Mouse (Mus musculus) hindbrain, embryonic 13.5 days (tissue): Measurements from ENCODE around the gene Cenph. TPM values are rescaled to one million over a fixed set of nuclear protein-coding genes. Genes with fewer than 3 reads are reported as not detected.

Source experiments
- ATAC-seq: fragments of 200-750 bp; cut with Nextera tagmentation; 2 replicates; pipeline ENCODE4 v1.8.0; 2017; ENCODE audit warnings: moderate TSS enrichment; ENCODE audit not compliant: low FRiP score
- H3K27ac ChIP-seq: fragments of 300-500 bp; sonication (generic); 2 replicates; pipeline ENCODE4 v1.5.1; 2015; ENCODE audit warnings: inconsistent platforms, mild to moderate bottlenecking, moderate library complexity
- H3K27me3 ChIP-seq: fragments of 300-500 bp; sonication (generic); 2 replicates; pipeline ENCODE4 v1.6.1; 2015; ENCODE audit warnings: mild to moderate bottlenecking, inconsistent platforms
- H3K36me3 ChIP-seq: fragments of 300-500 bp; sonication (generic); 2 replicates; pipeline ENCODE4 v1.6.1; 2015; ENCODE audit warnings: mild to moderate bottlenecking, inconsistent platforms
- H3K4me1 ChIP-seq: fragments of 300-500 bp; sonication (generic); replicated peaks from 2 replicates; pipeline ENCODE4 v1.6.1; 2015; ENCODE audit warnings: inconsistent platforms
- H3K4me2 ChIP-seq: fragments of 300-500 bp; sonication (generic); 2 replicates; pipeline ENCODE4 v1.6.1; 2015; ENCODE audit warnings: inconsistent platforms, mild to moderate bottlenecking, moderate library complexity
- H3K4me3 ChIP-seq: fragments of 300-500 bp; sonication (generic); 2 replicates; pipeline ENCODE4 v1.5.1; 2015; ENCODE audit warnings: mild to moderate bottlenecking, inconsistent platforms
- H3K9ac ChIP-seq: fragments of 300-500 bp; sonication (generic); 2 replicates; pipeline ENCODE4 v1.6.1; 2015; ENCODE audit warnings: mild to moderate bottlenecking, inconsistent platforms
- H3K9me3 ChIP-seq: fragments of 300-500 bp; sonication (generic); 2 replicates; pipeline ENCODE4 v1.6.1; 2016; ENCODE audit warnings: inconsistent platforms
- WGBS: fragments of 180-500 bp; shearing (Covaris S2); methylation state at CpG from one replicate; pipeline ENCODE4 v1.1.7; 2015; 5-methylcytosine and 5-hydroxymethylcytosine counted together
- polyA plus RNA-seq: library from polyadenylated mRNA; unstranded; fragments of >200 nt; fragmentation: Nextera tagmentation; extraction: Ambion mirVana; gene quantifications from 2 replicates; pipeline ENCODE4 v1.2.1, GENCODE M21; 2015

Gene Cenph
- polyA plus RNA-seq, 1 experiment from 2014 or later = 10.2 TPM

DNA sequence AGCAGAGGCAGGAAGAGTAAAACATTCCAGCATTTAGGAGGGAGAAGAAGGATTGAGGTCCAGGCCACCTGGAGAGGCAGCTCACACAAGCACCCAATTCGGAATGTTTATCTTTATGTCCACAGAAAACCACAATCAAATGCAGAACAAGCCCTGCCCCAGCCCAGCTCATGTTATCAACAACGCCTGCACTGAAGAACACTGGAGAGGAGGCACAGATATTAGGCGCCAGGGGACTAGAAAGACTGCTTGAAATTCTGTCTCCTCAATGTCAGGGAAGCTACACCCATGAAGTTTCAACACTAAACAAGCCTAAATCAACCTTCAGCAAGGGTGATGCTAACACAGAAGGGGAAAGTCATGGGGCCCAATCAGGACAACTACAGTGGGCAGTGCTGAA is 1.8 kb upstream of the Cenph start:
- no peak overlapping the region for H3K9ac ChIP-seq
- H3K9me3 ChIP-seq = no peaks in the 10 kb centered on the region
- no peak overlapping the region for H3K27ac ChIP-seq
- peaks cover 17% of the 10 kb centered on the region for H3K4me1 ChIP-seq
- H3K4me3 ChIP-seq = no peak overlapping the region
- no peak overlapping the region for H3K4me2 ChIP-seq
- WGBS = 79% methylated on average over 3 of the region's 3 CpGs
- no peak for ATAC-seq
- no peaks in the 10 kb centered on the region for H3K36me3 ChIP-seq
- H3K27me3 ChIP-seq = no peaks in the 10 kb centered on the region

DNA sequence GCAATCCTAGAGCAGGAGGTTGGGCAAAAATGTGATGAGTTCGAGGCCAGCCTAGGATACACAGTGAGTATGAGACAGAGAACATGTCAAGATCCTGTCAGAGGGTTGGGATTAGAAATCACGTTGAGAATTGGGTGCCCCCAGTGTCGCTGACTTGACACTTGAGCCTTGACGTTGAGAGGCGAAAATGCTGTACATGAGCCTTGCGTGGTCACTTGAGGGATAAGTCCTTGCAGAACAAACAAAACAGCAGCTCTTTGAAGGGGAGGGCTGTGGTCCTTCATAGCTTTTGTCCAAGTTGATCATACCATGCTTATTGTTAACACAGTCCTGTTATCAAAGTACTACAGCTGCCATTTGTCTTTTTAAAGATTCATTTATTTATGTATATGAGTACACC is 1.0 kb upstream of the Cenph start:
- ATAC-seq = no peak
- Histone ChIP-seq H3K9me3 (no peaks in the 10 kb centered on the region), H3K9ac (peak overlapping the region; percentile 77; the same call in 1 of the 2 replicates), H3K36me3 (peaks cover 2% of the 10 kb centered on the region; the same call in 1 of the 2 replicates), H3K4me3 (no peak overlapping the region), H3K4me1 (peaks cover 17% of the 10 kb centered on the region), H3K27me3 (no peaks in the 10 kb centered on the region), H3K27ac (no peak overlapping the region), H3K4me2 (0 out of 2 replicates have a peak overlapping the region, but pooled peaks have one; percentile 99)
- 72% methylated on average over 6 of the region's 6 CpGs for WGBS

- H3K9ac ChIP-seq = peak overlapping the region; percentile 77
- no peaks in the 10 kb centered on the region for H3K27me3 ChIP-seq
- H3K27ac ChIP-seq = 0 out of 2 replicates have a peak overlapping the region, but pooled peaks have one; percentile 9
- H3K36me3 ChIP-seq = peaks cover 3% of the 10 kb centered on the region; the same call in 1 of the 2 replicates
- ATAC-seq = peak; percentile 66; the same call in 1 of the 2 replicates
- H3K4me1 ChIP-seq = peaks cover 17% of the 10 kb centered on the region
- no peaks in the 10 kb centered on the region for H3K9me3 ChIP-seq
- 17% methylated on average over 8 of the region's 8 CpGs for WGBS
- H3K4me3 ChIP-seq = peak overlapping the region; percentile 77
- H3K4me2 ChIP-seq = peak overlapping the region; percentile 99
These were observed 339 bp upstream of the Cenph start for GRCm38 (mm10) chr13:100776056-100776419.

DNA sequence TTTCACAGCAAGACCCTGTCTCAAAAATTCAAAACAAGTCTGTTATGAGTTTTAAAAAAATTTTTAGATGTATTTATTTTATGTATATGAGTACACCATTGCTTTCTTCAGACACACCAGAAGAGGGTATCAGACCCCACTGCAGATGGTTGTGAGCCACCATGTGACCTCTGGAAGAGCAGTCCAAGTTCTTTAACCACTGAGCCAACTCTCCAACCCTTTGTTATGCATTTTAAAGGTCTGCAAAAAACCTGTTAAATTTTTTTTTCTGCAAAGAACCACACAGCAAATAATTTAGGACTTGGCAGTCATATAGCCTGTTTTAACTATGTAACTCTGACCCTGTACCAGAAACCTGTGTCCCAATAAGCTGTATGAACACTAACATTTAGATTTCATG is 995 bp downstream of the Cenph start:
- peak overlapping the region; percentile 77 for H3K4me3 ChIP-seq
- H3K9ac ChIP-seq = peak overlapping the region; percentile 77

GRCm38 (mm10) chr13:100755329-100755728 is 20.4 kb downstream of the Cenph start:
- H3K36me3 ChIP-seq = no peaks in the 10 kb centered on the region; the same call in 1 of the 2 replicates
- no peak overlapping the region for H3K9ac ChIP-seq
- H3K9me3 ChIP-seq = no peaks in the 10 kb centered on the region
- 92% methylated on average over 2 of the region's 2 CpGs for WGBS
- H3K27ac ChIP-seq = no peak overlapping the region
- ATAC-seq = no peak
- H3K27me3 ChIP-seq = no peaks in the 10 kb centered on the region
- H3K4me2 ChIP-seq = no peak overlapping the region
- no peak overlapping the region for H3K4me3 ChIP-seq
- no peaks in the 10 kb centered on the region for H3K4me1 ChIP-seq

More for the DNA sequence above, 995 bp downstream of the Cenph start:
- H3K27me3 ChIP-seq = no peaks in the 10 kb centered on the region
- H3K9me3 ChIP-seq = no peaks in the 10 kb centered on the region
- peaks cover 9% of the 10 kb centered on the region for H3K36me3 ChIP-seq
- peaks cover 17% of the 10 kb centered on the region for H3K4me1 ChIP-seq
- no peak overlapping the region for H3K27ac ChIP-seq
- H3K4me2 ChIP-seq = peak overlapping the region; percentile 99
- no peak for ATAC-seq

DNA sequence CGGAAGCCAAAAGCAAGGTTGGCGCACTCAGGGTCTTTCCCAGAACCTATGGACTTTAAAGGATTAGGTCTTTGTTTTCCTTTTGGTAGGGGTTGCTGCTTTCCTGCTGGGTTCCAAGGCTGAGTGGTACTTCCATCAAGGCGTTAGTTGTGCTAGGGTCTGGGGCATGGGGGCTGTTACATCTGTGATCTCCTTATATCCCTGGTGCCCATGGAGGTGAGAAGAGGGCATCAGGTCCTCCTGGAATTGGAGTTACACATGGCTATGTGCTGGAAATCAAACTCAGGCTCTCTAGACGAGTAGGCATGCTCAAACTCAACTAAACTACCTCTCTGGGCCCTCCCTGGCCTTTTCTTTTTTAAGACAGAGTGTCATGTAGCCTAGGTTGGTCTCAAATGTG is 21.5 kb downstream of the Cenph start:
- Histone ChIP-seq H3K27ac (no peak overlapping the region), H3K9ac (no peak overlapping the region), H3K36me3 (no peaks in the 10 kb centered on the region), H3K9me3 (no peaks in the 10 kb centered on the region), H3K4me1 (no peaks in the 10 kb centered on the region), H3K4me3 (no peak overlapping the region), H3K4me2 (no peak overlapping the region), H3K27me3 (no peaks in the 10 kb centered on the region)
- ATAC-seq = no peak
- WGBS = 62% methylated on average over 4 of the region's 4 CpGs

DNA sequence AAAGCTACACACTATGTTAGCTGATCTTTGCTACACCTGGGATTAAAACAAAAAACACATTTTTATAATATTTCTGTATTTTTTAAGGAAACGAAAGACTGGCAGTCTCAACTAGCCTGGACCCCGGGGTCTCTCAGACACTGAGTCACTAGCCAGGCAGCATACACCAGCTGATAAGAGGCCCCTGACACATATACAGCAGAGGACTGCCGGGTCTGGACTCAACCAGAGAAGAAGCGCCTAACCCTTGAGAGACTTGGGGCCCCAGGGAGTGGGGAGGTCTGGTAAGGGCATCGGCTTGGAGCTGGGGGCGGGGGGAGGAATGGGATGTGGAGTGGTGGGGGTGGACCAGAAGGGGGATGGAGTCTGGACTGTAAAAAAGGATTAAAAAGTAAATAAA is 22.7 kb downstream of the Cenph start:
- no peaks in the 10 kb centered on the region for H3K36me3 ChIP-seq
- H3K27ac ChIP-seq = no peak overlapping the region
- 89% methylated on average over 6 of the region's 6 CpGs for WGBS
- no peaks in the 10 kb centered on the region for H3K27me3 ChIP-seq
- H3K4me2 ChIP-seq = no peak overlapping the region
- no peaks in the 10 kb centered on the region for H3K4me1 ChIP-seq
- no peaks in the 10 kb centered on the region for H3K9me3 ChIP-seq
- no peak overlapping the region for H3K4me3 ChIP-seq
- ATAC-seq = no peak
- no peak overlapping the region for H3K9ac ChIP-seq

DNA sequence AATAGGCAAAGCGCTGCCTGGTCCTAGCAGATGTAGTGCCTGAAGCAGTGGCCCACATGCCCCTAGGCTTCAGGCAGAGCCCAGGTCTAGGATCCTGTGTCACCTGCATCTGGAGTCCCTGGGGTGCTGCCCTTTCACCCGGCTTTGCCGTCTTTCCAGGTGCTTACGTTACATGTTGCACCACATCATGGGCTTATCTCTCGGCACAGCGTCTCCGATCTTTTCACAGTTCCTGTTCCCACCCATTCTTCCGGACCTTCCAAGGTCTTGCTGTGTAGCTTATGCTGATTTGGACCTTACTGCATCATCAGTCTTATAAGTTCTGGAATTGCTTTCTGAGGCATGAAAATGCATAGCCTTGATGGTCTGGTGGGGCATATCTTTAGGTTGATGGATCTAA is 23.2 kb downstream of the Cenph start:
- H3K27ac ChIP-seq = no peak overlapping the region
- WGBS = 93% methylated on average over 8 of the region's 8 CpGs
- H3K4me1 ChIP-seq = no peaks in the 10 kb centered on the region
- no peaks in the 10 kb centered on the region for H3K36me3 ChIP-seq
- no peak overlapping the region for H3K9ac ChIP-seq
- no peak for ATAC-seq
- H3K27me3 ChIP-seq = no peaks in the 10 kb centered on the region
- H3K9me3 ChIP-seq = no peaks in the 10 kb centered on the region
- no peak overlapping the region for H3K4me2 ChIP-seq
- no peak overlapping the region for H3K4me3 ChIP-seq

DNA sequence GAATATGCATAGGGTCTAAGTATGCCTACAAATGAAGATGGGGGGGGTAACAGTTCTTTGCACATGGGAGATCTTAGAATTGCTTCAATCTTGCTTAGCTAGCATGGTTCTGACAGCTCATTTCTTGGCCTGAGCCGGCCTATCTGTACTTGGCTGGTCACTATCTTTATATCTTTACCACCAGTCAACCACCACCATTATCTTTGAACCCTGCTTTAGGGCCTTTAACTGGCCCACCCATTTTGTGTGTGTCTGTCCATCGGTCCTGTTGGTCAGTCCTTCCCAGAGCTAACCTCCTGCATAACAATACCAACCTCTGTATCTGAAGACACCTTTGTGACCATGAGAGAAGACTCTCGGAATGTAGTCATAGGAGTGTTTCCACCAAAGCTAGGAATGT is 24.3 kb downstream of the Cenph start:
- H3K36me3 ChIP-seq = no peaks in the 10 kb centered on the region
- H3K27me3 ChIP-seq = no peaks in the 10 kb centered on the region
- H3K4me1 ChIP-seq = no peaks in the 10 kb centered on the region
- no peak overlapping the region for H3K4me2 ChIP-seq
- 84% methylated on average over 3 of the region's 3 CpGs for WGBS
- H3K9ac ChIP-seq = no peak overlapping the region
- ATAC-seq = no peak
- no peak overlapping the region for H3K27ac ChIP-seq
- no peaks in the 10 kb centered on the region for H3K9me3 ChIP-seq
- H3K4me3 ChIP-seq = no peak overlapping the region

DNA sequence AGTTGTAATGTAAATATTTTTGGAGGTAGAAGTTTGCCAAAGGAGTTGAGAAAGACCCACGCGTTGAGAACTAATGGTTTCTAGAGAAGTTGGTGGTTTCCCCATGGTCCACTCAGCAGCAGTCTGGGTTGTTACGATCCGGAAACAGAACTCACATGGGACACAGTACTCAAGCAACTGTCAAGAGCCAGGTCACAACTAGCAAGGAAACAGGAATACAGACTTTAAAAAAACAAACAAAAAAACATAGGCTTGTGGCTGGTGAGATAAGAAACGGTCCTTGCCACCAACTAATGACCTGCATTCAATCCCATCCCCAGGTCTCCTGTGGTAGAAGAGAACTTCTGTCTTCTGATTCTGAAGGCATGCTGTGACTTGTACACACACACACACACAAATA is 24.9 kb downstream of the Cenph start:
- Histone ChIP-seq H3K27ac (no peak overlapping the region), H3K4me2 (no peak overlapping the region), H3K4me3 (no peak overlapping the region), H3K9me3 (no peaks in the 10 kb centered on the region), H3K27me3 (no peaks in the 10 kb centered on the region), H3K4me1 (no peaks in the 10 kb centered on the region), H3K36me3 (no peaks in the 10 kb centered on the region), H3K9ac (no peak overlapping the region)
- WGBS = 88% methylated on average over 5 of the region's 5 CpGs
- ATAC-seq = no peak

- no peak for ATAC-seq
- Histone ChIP-seq H3K4me1 (peaks cover 4% of the 10 kb centered on the region; the same call in 1 of the 2 replicates), H3K4me3 (no peak overlapping the region), H3K9me3 (no peaks in the 10 kb centered on the region), H3K9ac (no peak overlapping the region), H3K27me3 (no peaks in the 10 kb centered on the region), H3K36me3 (no peaks in the 10 kb centered on the region), H3K4me2 (no peak overlapping the region), H3K27ac (no peak overlapping the region)
- WGBS = 41% methylated on average over 8 of the region's 8 CpGs
These were observed 27.1 kb downstream of the Cenph start for GRCm38 (mm10) chr13:100748638-100749037.

DNA sequence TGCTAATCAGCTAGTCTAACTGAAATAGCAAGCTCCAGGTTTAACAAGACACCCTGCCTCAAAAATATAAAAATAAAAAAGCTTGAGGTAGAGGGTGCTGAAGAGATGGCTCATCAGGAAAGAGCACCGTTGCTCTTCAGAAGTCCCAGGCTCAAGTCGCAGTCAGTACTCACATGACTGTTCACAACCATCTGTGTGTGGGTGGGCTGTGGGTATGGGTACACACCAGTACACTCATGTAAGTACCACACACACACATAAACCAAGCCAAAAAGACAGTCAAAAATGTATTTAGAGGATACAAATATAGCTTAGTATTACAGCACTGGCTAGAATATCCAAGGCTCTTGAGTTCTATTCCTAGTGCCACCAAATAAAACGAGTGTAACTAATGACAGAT is 29.6 kb downstream of the Cenph start:
- no peaks in the 10 kb centered on the region for H3K27me3 ChIP-seq
- no peak overlapping the region for H3K4me2 ChIP-seq
- H3K27ac ChIP-seq = no peak overlapping the region
- H3K4me1 ChIP-seq = peaks cover 14% of the 10 kb centered on the region
- no peak for ATAC-seq
- no peaks in the 10 kb centered on the region for H3K9me3 ChIP-seq
- no peaks in the 10 kb centered on the region for H3K36me3 ChIP-seq
- no peak overlapping the region for H3K9ac ChIP-seq
- WGBS = 93% methylated on average over 3 of the region's 3 CpGs
- H3K4me3 ChIP-seq = no peak overlapping the region

DNA sequence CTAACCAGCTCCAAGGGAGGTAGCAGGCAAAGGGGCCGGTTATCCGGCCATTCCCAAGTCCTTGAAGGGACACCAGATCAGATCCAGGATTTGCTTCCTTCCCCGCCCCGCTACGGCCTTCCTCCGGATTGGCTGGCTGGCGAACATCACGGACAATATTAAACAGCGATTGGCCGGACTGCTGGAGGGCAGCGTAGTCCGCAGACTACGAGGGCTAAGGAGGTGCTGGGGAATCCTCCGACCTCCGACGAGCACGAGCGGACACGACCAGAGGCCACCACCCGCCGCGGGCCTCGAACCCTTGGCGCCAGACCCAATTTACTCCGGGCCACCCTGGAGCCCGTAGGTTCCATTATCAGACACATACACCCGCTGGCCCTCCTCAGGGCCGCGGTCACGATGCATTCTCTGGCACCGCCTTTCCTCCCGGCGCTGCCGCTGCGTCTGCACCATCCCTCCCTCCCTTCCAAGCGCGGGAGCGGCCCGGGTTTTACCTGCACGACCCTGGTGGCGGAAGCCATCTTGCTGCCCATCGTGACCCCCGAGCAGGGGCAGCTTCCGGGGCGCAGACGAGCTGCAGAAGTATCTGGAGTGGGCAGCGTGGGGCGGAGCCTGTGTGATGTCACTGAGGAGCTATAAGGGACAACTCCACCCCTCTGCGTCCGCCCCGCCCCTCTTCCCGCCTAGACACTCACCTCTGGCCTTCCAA is 31.5 kb downstream of the Cenph start, which contains the start of gene Mrps36:
Mrps36 (minus strand) TSS at position 624 of the 709 bp plus-strand sequence.
- H3K36me3 ChIP-seq = 0 out of 2 replicates have a peak, but pooled peaks cover 7% of the 10 kb centered on the region
- no peaks in the 10 kb centered on the region for H3K27me3 ChIP-seq
- ATAC-seq = peak; percentile 97
- H3K27ac ChIP-seq = peak within 1 kb of the TSS; percentile 98
- peaks cover 14% of the 10 kb centered on the region for H3K4me1 ChIP-seq
- peak within 1 kb of the TSS; percentile 59 for H3K4me2 ChIP-seq
- H3K4me3 ChIP-seq = peak within 1 kb of the TSS; percentile 79
- H3K9me3 ChIP-seq = no peaks in the 10 kb centered on the region
- peak within 1 kb of the TSS; percentile 86 for H3K9ac ChIP-seq
- under 1% methylated on average over 52 of the region's 52 CpGs for WGBS
